Mouse (Mus musculus) hindbrain, embryonic 11.5 days (tissue): Measurements from ENCODE around the gene Tmem45b. TPM values are rescaled to one million over a fixed set of nuclear protein-coding genes. Genes with fewer than 3 reads are reported as not detected.
"Not testable (repeated sequence)": the region's sequence is repeated elsewhere in the genome, so short reads cannot be mapped to it uniquely, and the experiment has no call there.

ENCODE experiments used
- ATAC-seq: fragments of 200-750 bp; cut with Nextera tagmentation; 2 replicates; pipeline ENCODE4 v1.8.0; 2017; ENCODE audit warnings: mild to moderate bottlenecking, moderate TSS enrichment, moderate library complexity; ENCODE audit not compliant: low FRiP score
- DNase-seq: peaks from one replicate; pipeline ENCODE4 v3.0.0-alpha.2; 2015; ENCODE audit warnings: low spot score
- H3K27ac ChIP-seq: fragments of 300-500 bp; sonication (generic); 2 replicates; pipeline ENCODE4 v1.5.1; 2014; ENCODE audit warnings: mild to moderate bottlenecking, low read depth, low read length
- H3K27me3 ChIP-seq: fragments of 300-500 bp; sonication (generic); 2 replicates; pipeline ENCODE4 v1.6.1; 2014; ENCODE audit warnings: mild to moderate bottlenecking, low read length, moderate library complexity, mixed read lengths; ENCODE audit not compliant: control insufficient read depth, insufficient read depth
- H3K36me3 ChIP-seq: fragments of 300-500 bp; sonication (generic); 2 replicates; pipeline ENCODE4 v1.6.1; 2014; ENCODE audit warnings: mild to moderate bottlenecking, low read length, moderate library complexity, mixed read lengths; ENCODE audit not compliant: control insufficient read depth, insufficient read depth
- H3K4me1 ChIP-seq: fragments of 300-500 bp; sonication (generic); replicated peaks from 2 replicates; pipeline ENCODE4 v1.6.1; 2014; ENCODE audit warnings: low read length, mixed read lengths; ENCODE audit not compliant: control insufficient read depth, insufficient read depth
- H3K4me2 ChIP-seq: fragments of 300-500 bp; sonication (generic); replicated peaks from 2 replicates; pipeline ENCODE4 v1.6.1; 2014; ENCODE audit warnings: mild to moderate bottlenecking, low read depth, low read length
- H3K4me3 ChIP-seq: fragments of 300-500 bp; sonication (generic); 2 replicates; pipeline ENCODE4 v1.5.1; 2014; ENCODE audit warnings: low read depth, low read length
- H3K9ac ChIP-seq: fragments of 300-500 bp; sonication (generic); 2 replicates; pipeline ENCODE4 v1.6.1; 2014; ENCODE audit warnings: low read depth, low read length
- H3K9me3 ChIP-seq: fragments of 300-500 bp; sonication (generic); 2 replicates; pipeline ENCODE4 v1.6.1; 2016; ENCODE audit warnings: low read length; ENCODE audit not compliant: control insufficient read depth
- WGBS: fragments of 180-500 bp; shearing (Covaris S2); extraction: QIAGEN DNeasy Blood & Tissue Kit; methylation state at CpG from one replicate; pipeline ENCODE4 v1.1.7; 2014; 5-methylcytosine and 5-hydroxymethylcytosine counted together
- polyA plus RNA-seq: library from polyadenylated mRNA; unstranded; fragments of >200 nt; fragmentation: Nextera tagmentation; extraction: Ambion mirVana; gene quantifications from 2 replicates; pipeline ENCODE4 v1.2.1, GENCODE M21; 2014

The Tmem45b gene
- not detected in 2 replicates for polyA plus RNA-seq

GRCm38 (mm10) chr9:31463692-31464474 is at the start of gene Tmem45b:
Gene Tmem45b (minus strand): TSS chr9:31464462.
- 8% methylated on average over 33 of the region's 33 CpGs for WGBS

DNA sequence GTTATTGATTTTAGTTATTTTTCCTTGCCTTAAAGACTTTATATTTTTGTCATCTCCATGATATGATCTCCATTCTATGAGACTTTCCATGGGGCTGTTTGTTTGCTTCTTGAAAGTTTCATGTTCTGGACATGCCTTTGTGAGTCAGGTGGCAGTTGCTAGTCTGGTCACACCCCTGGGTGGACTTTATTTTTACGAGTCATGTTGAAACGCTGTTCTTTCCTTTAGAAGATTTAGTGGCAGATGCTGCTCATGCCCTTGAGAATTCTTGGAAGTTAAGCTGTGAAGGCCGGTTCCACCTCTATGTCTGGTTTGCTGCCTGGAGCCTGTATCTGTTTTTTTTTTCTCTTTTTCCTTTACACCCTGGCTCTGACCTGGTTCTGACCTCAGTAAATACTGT is 43.9 kb upstream of the Tmem45b start:
- Histone ChIP-seq H3K4me2 (no peak overlapping the region), H3K9ac (no peak overlapping the region), H3K4me1 (no peaks in the 10 kb centered on the region), H3K4me3 (no peak overlapping the region), H3K36me3 (no peaks in the 10 kb centered on the region), H3K27me3 (no peaks in the 10 kb centered on the region), H3K27ac (no peak overlapping the region), H3K9me3 (no peaks in the 10 kb centered on the region)
- ATAC-seq (no peak), DNase-seq (no peak)
- 95% methylated on average over 3 of the region's 3 CpGs for WGBS

More at GRCm38 (mm10) chr9:31463692-31464474, at the start of gene Tmem45b:
- Histone ChIP-seq H3K27ac (no peak within 1 kb of the TSS), H3K27me3 (peaks cover 17% of the 10 kb centered on the region), H3K9me3 (no peaks in the 10 kb centered on the region), H3K36me3 (no peaks in the 10 kb centered on the region), H3K4me2 (no peak within 1 kb of the TSS; the same call in 1 of the 2 replicates), H3K4me3 (peak within 1 kb of the TSS; percentile 6; the same call in 1 of the 2 replicates), H3K4me1 (no peaks in the 10 kb centered on the region), H3K9ac (no peak within 1 kb of the TSS)
- DNase-seq (no peak), ATAC-seq (no peak)

DNA sequence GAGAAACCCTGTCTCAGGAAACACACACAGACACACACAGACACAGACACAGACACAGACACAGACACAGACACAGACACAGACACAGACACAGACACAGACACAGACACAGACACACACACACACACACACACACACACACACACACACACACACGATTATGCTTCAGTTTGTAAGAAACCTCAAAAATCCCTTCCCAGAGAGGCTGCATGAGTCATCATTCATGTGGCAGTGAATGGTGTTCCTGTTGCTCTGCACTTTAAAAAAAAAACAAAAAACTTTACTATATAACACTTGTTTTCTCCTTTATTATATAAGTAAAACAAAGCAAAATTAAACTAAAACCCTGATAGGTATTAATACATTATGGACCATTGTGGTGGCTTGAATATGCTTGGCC is 37.0 kb upstream of the Tmem45b start:
- not testable (repeated sequence) for H3K36me3 ChIP-seq, H3K4me1 ChIP-seq, H3K9me3 ChIP-seq, DNase-seq, H3K4me3 ChIP-seq, H3K4me2 ChIP-seq, ATAC-seq, H3K27me3 ChIP-seq, H3K27ac ChIP-seq, H3K9ac ChIP-seq
- 73% methylated on average over 1 of the region's 1 CpGs for WGBS

DNA sequence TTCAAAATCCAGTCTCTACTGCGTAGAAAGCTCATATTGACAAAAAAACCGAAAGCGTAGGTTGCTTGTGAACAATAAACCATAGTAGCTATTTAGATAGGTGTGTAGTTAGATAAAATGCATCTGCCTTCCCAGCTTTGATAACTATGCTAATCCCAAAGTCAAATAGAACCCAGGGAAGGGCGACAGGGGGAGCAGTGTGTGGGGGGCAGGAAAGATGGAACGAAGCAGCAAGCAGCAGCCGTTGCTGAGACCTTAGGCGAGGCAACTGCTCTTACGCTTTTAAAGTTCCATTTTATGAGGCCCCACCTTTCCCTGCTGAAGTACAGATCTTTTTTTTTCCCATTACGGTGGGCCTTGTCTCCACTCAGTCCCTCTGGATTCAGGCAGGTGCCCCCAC is 1.1 kb downstream of the Tmem45b start:
- Histone ChIP-seq H3K27me3 (peaks cover 17% of the 10 kb centered on the region), H3K36me3 (no peaks in the 10 kb centered on the region), H3K4me2 (no peak overlapping the region), H3K4me1 (no peaks in the 10 kb centered on the region), H3K27ac (no peak overlapping the region), H3K9me3 (no peaks in the 10 kb centered on the region), H3K9ac (no peak overlapping the region), H3K4me3 (no peak overlapping the region)
- DNase-seq (no peak), ATAC-seq (no peak)
- 54% methylated on average over 9 of the region's 9 CpGs for WGBS

GRCm38 (mm10) chr9:31454356-31454755 is 9.9 kb downstream of the Tmem45b start:
- ATAC-seq (no peak), DNase-seq (no peak)
- H3K9ac ChIP-seq, result no peak overlapping the region
- H3K27ac ChIP-seq, result no peak overlapping the region
- H3K27me3 ChIP-seq, result no peaks in the 10 kb centered on the region
- H3K4me1 ChIP-seq, result no peaks in the 10 kb centered on the region
- H3K9me3 ChIP-seq, result no peaks in the 10 kb centered on the region
- 67% methylated on average over 1 of the region's 1 CpGs for WGBS
- no peaks in the 10 kb centered on the region for H3K36me3 ChIP-seq
- H3K4me2 ChIP-seq, result no peak overlapping the region
- H3K4me3 ChIP-seq, result no peak overlapping the region

DNA sequence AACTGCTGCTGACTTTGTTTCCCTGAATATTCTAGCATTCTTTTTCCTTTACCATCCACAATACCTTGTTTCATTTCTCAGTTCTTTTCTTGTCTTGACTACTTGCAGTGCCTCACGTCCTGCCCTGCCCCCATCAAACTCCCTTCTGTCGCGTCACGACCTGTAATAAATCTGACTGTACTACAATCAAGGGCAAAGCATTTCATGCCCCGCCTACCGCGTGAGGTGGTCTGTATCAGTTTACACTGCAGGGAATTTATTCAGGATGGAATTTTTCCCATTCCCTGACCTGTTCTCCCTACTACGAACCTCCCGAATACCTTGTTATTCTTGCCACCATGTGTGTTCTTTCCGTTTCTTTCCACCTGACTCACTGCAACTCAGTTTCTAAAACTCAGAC is 12.1 kb downstream of the Tmem45b start:
- H3K36me3 ChIP-seq, result no peaks in the 10 kb centered on the region
- no peaks in the 10 kb centered on the region for H3K4me1 ChIP-seq
- no peak overlapping the region for H3K9ac ChIP-seq
- DNase-seq (no peak), ATAC-seq (no peak)
- no peak overlapping the region for H3K4me3 ChIP-seq
- no peaks in the 10 kb centered on the region for H3K27me3 ChIP-seq
- no peaks in the 10 kb centered on the region for H3K9me3 ChIP-seq
- 75% methylated on average over 10 of the region's 10 CpGs for WGBS
- H3K27ac ChIP-seq, result no peak overlapping the region
- no peak overlapping the region for H3K4me2 ChIP-seq

- 90% methylated on average over 7 of the region's 7 CpGs for WGBS
- Histone ChIP-seq H3K36me3 (no peaks in the 10 kb centered on the region), H3K4me1 (no peaks in the 10 kb centered on the region), H3K9ac (no peak overlapping the region), H3K4me2 (no peak overlapping the region), H3K9me3 (no peaks in the 10 kb centered on the region), H3K4me3 (no peak overlapping the region), H3K27me3 (no peaks in the 10 kb centered on the region), H3K27ac (no peak overlapping the region)
- no peak for ATAC-seq
- DNase-seq, result no peak
Observed at GRCm38 (mm10) chr9:31449145-31449772, 15.0 kb downstream of the Tmem45b start.

GRCm38 (mm10) chr9:31444236-31444635 is 20.0 kb downstream of the Tmem45b start:
- Histone ChIP-seq H3K36me3 (no peaks in the 10 kb centered on the region), H3K9me3 (no peaks in the 10 kb centered on the region), H3K4me3 (no peak overlapping the region), H3K9ac (no peak overlapping the region), H3K4me1 (no peaks in the 10 kb centered on the region), H3K27me3 (no peaks in the 10 kb centered on the region), H3K4me2 (no peak overlapping the region), H3K27ac (no peak overlapping the region)
- no peak for DNase-seq
- WGBS, result 83% methylated on average over 8 of the region's 8 CpGs
- no peak for ATAC-seq

- ATAC-seq, result no peak
- H3K36me3 ChIP-seq, result no peaks in the 10 kb centered on the region
- WGBS, result 90% methylated on average over 3 of the region's 3 CpGs
Observed at GRCm38 (mm10) chr9:31441487-31441886, 22.8 kb downstream of the Tmem45b start.

More at GRCm38 (mm10) chr9:31441487-31441886, 22.8 kb downstream of the Tmem45b start:
- H3K9ac ChIP-seq, result no peak overlapping the region
- no peaks in the 10 kb centered on the region for H3K4me1 ChIP-seq
- H3K27ac ChIP-seq, result no peak overlapping the region
- H3K9me3 ChIP-seq, result no peaks in the 10 kb centered on the region
- no peak overlapping the region for H3K4me2 ChIP-seq
- no peak for DNase-seq
- no peak overlapping the region for H3K4me3 ChIP-seq
- H3K27me3 ChIP-seq, result no peaks in the 10 kb centered on the region
